Mouse (Mus musculus) stomach, embryonic 14.5 days (tissue): ENCODE data around the gene Gm49711. TPM values are rescaled to one million over a fixed set of nuclear protein-coding genes. Genes with fewer than 3 reads are reported as not detected.

Experiments used
- ATAC-seq: fragments of 200-750 bp; cut with Nextera tagmentation; 2 replicates; pipeline ENCODE4 v1.8.0; 2017; ENCODE audit warnings: low read depth, moderate TSS enrichment; ENCODE audit not compliant: insufficient number of reproducible peaks, insufficient read depth, low FRiP score
- H3K27ac ChIP-seq: fragments of 300-500 bp; sonication (generic); 2 replicates; pipeline ENCODE4 v1.5.1; 2014; ENCODE audit warnings: mild to moderate bottlenecking, low read length, moderate library complexity, mixed read lengths
- H3K27me3 ChIP-seq: fragments of 300-500 bp; sonication (generic); 2 replicates; pipeline ENCODE4 v1.6.1; 2014; ENCODE audit warnings: low read length, control low read depth, mixed read lengths; ENCODE audit not compliant: control insufficient read depth, insufficient read depth
- H3K36me3 ChIP-seq: fragments of 300-500 bp; sonication (generic); 2 replicates; pipeline ENCODE4 v1.6.1; 2014; ENCODE audit warnings: mild to moderate bottlenecking, control low read depth, low read length, moderate library complexity, mixed read lengths; ENCODE audit not compliant: control insufficient read depth, insufficient read depth
- H3K4me1 ChIP-seq: fragments of 300-500 bp; sonication (generic); 2 replicates; pipeline ENCODE4 v1.6.1; 2014; ENCODE audit warnings: low read length, control low read depth, mixed read lengths; ENCODE audit not compliant: control insufficient read depth, insufficient read depth
- H3K4me2 ChIP-seq: fragments of 300-500 bp; sonication (generic); replicated peaks from 2 replicates; pipeline ENCODE4 v1.6.1; 2014; ENCODE audit warnings: low read depth, low read length, control low read depth
- H3K4me3 ChIP-seq: fragments of 300-500 bp; sonication (generic); 2 replicates; pipeline ENCODE4 v1.5.1; 2014; ENCODE audit warnings: low read depth, low read length, control low read depth
- H3K9ac ChIP-seq: fragments of 300-500 bp; sonication (generic); replicated peaks from 2 replicates; pipeline ENCODE4 v1.6.1; 2014; ENCODE audit warnings: low read depth, mild to moderate bottlenecking, control low read depth, low read length, moderate library complexity, mixed read lengths
- H3K9me3 ChIP-seq: fragments of 300-500 bp; sonication (generic); 2 replicates; pipeline ENCODE4 v1.6.1; 2016; ENCODE audit warnings: low read depth, low read length, control low read depth; ENCODE audit not compliant: control insufficient read depth
- WGBS: fragments of 180-500 bp; shearing (Covaris S2); extraction: QIAGEN DNeasy Blood & Tissue Kit; methylation state at CpG from one replicate; pipeline ENCODE4 v1.1.7; 2014; 5-methylcytosine and 5-hydroxymethylcytosine counted together
- polyA plus RNA-seq: library from polyadenylated mRNA; unstranded; fragments of >200 nt; fragmentation: Nextera tagmentation; extraction: Ambion mirVana; gene quantifications from 2 replicates; pipeline ENCODE4 v1.2.1, GENCODE M21; 2014

Gene Gm49711
- polyA plus RNA-seq, 1 experiment from 2014 or later = not detected

DNA sequence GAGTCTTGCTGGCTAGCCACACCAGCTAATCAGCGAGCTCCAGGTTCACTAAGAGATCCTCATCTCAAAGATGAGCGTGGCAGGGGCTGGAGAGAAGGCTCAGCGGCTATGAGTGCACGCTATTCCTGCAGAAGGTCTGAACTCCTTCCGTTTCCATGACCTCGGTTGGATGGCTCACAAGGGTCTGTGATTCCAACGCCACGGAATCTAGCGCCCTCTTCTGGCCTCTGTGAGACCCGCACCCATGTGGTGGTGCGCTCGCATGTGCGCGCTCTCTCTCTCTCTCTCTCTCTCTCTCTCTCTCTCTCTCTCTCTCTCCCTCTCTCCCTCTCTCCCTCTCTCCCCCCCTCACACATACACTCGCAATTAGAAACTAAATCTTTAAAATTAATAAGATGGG, 78.2 kb downstream of the Gm49711 start:
- Histone ChIP-seq H3K36me3 (no peaks in the 10 kb centered on the region), H3K27me3 (no peaks in the 10 kb centered on the region), H3K27ac (no peak overlapping the region), H3K9me3 (no peaks in the 10 kb centered on the region), H3K9ac (no peak overlapping the region), H3K4me2 (no peak overlapping the region), H3K4me1 (no peaks in the 10 kb centered on the region), H3K4me3 (no peak overlapping the region)
- ATAC-seq = no peak
- WGBS = 90% methylated on average over 15 of the region's 15 CpGs

GRCm38 (mm10) chr16:92139386-92140261, 81.5 kb downstream of the Gm49711 start:
- H3K4me2 ChIP-seq = no peak overlapping the region
- H3K27me3 ChIP-seq = no peaks in the 10 kb centered on the region
- no peak overlapping the region for H3K9ac ChIP-seq
- H3K4me1 ChIP-seq = no peaks in the 10 kb centered on the region
- no peaks in the 10 kb centered on the region for H3K36me3 ChIP-seq
- H3K4me3 ChIP-seq = no peak overlapping the region
- no peaks in the 10 kb centered on the region for H3K9me3 ChIP-seq
- H3K27ac ChIP-seq = no peak overlapping the region
- WGBS = 74% methylated on average over 15 of the region's 15 CpGs
- ATAC-seq = no peak

DNA sequence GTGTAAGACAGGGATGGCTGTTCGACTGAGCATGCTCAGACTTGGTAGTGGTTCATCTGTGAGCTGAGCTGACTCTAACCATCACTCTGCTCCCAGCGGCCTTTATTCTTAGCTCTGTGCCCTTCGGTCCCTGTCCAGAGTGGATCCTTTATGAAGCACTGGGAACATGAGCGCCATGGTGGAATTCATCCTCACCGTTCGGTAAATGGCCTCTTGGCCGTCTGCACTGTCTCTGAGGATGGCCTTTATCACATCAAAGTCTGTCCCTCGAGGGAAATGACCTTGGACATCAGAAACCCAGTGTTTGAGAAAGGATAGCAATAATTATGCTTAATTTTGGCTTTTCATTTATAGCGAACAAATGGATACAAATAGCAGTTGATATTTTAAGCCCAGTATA, 82.2 kb downstream of the Gm49711 start:
- Histone ChIP-seq H3K4me1 (no peaks in the 10 kb centered on the region), H3K9ac (no peak overlapping the region), H3K27me3 (no peaks in the 10 kb centered on the region), H3K36me3 (no peaks in the 10 kb centered on the region), H3K4me3 (no peak overlapping the region), H3K27ac (no peak overlapping the region), H3K9me3 (no peaks in the 10 kb centered on the region), H3K4me2 (no peak overlapping the region)
- ATAC-seq = no peak
- 78% methylated on average over 9 of the region's 9 CpGs for WGBS

GRCm38 (mm10) chr16:92141021-92141420, 82.9 kb downstream of the Gm49711 start:
- H3K4me2 ChIP-seq = no peak overlapping the region
- H3K9ac ChIP-seq = no peak overlapping the region
- no peaks in the 10 kb centered on the region for H3K27me3 ChIP-seq
- 97% methylated on average over 12 of the region's 12 CpGs for WGBS
- H3K27ac ChIP-seq = no peak overlapping the region
- no peaks in the 10 kb centered on the region for H3K9me3 ChIP-seq
- ATAC-seq = no peak
- no peaks in the 10 kb centered on the region for H3K36me3 ChIP-seq
- H3K4me1 ChIP-seq = no peaks in the 10 kb centered on the region
- H3K4me3 ChIP-seq = no peak overlapping the region

DNA sequence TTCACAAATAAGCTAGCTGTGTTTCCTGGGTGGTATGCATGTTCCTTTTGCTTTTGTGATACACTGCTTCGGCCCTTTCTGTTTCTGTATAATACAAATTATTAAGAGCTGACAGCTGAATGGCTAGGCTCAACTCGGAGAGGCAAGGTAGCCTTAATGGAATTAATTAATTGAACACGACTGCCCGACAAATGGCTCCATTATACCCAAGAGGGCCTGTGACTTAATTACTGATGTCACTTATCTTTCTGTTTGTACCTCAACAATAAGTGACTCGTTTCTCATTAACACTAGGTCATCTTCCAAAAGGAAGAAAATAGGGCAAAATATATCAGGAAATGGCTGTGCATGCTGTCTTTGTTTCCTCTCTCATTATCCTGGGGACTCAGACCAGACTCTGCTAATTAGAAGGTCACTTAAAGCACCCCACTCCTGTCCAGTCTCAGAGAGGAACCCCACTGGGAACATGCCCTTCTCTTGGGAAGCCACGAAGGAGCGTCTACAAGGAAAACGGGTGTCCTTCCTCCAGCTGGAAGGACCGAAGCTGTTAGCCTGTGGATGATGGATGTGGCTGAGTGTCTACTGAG, 84.4 kb downstream of the Gm49711 start:
- Histone ChIP-seq H3K4me1 (no peaks in the 10 kb centered on the region), H3K27ac (no peak overlapping the region), H3K36me3 (no peaks in the 10 kb centered on the region), H3K9me3 (no peaks in the 10 kb centered on the region), H3K9ac (no peak overlapping the region), H3K27me3 (no peaks in the 10 kb centered on the region), H3K4me2 (no peak overlapping the region), H3K4me3 (no peak overlapping the region)
- WGBS = 65% methylated on average over 9 of the region's 9 CpGs
- ATAC-seq = no peak

GRCm38 (mm10) chr16:92147631-92148366, 89.7 kb downstream of the Gm49711 start:
- no peak for ATAC-seq
- H3K4me3 ChIP-seq = no peak overlapping the region
- no peaks in the 10 kb centered on the region for H3K27me3 ChIP-seq
- H3K9ac ChIP-seq = no peak overlapping the region
- 79% methylated on average over 12 of the region's 12 CpGs for WGBS
- no peak overlapping the region for H3K4me2 ChIP-seq
- H3K36me3 ChIP-seq = no peaks in the 10 kb centered on the region
- H3K4me1 ChIP-seq = no peaks in the 10 kb centered on the region
- H3K27ac ChIP-seq = no peak overlapping the region
- H3K9me3 ChIP-seq = no peaks in the 10 kb centered on the region

GRCm38 (mm10) chr16:92148367-92148728, 90.2 kb downstream of the Gm49711 start:
- 77% methylated on average over 2 of the region's 2 CpGs for WGBS
- Histone ChIP-seq H3K27ac (no peak overlapping the region), H3K4me3 (no peak overlapping the region), H3K4me1 (no peaks in the 10 kb centered on the region), H3K27me3 (no peaks in the 10 kb centered on the region), H3K9me3 (no peaks in the 10 kb centered on the region), H3K36me3 (no peaks in the 10 kb centered on the region), H3K4me2 (no peak overlapping the region), H3K9ac (no peak overlapping the region)
- no peak for ATAC-seq

DNA sequence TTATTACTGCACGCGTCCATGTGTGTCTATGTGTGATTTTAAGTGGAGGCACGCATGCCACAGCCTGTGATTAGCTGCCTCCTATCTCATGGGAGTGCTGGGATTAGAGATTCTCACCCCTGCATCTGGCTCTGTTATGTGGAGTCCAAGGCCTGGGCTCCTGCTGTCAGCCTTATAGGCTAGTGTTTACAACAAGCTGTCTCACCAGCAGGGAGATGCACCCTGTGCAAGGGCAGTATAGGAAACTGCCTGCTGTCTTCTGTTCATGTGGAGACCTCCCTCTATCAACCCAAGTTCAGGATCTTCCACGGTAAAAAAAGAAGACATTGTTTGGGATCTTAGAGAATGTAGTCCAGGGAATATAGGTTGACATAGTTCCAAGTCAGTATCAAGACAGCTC, 92.9 kb downstream of the Gm49711 start:
- Histone ChIP-seq H3K4me2 (no peak overlapping the region), H3K4me1 (no peaks in the 10 kb centered on the region), H3K4me3 (no peak overlapping the region), H3K36me3 (no peaks in the 10 kb centered on the region), H3K27me3 (no peaks in the 10 kb centered on the region), H3K27ac (no peak overlapping the region), H3K9ac (no peak overlapping the region), H3K9me3 (no peaks in the 10 kb centered on the region)
- WGBS = 66% methylated on average over 4 of the region's 4 CpGs
- no peak for ATAC-seq
